Mouse (Mus musculus): ENCODE data around the gene Glrx5. TPM values are rescaled to one million over a fixed set of nuclear protein-coding genes. Genes with fewer than 3 reads are reported as not detected.
A peak's percentile ranks its signal among the peaks of the same experiment; 100 is the strongest.

Glrx5 gene
- polyA plus RNA-seq, 1 experiment from 2014 or later = 148 TPM

DNA sequence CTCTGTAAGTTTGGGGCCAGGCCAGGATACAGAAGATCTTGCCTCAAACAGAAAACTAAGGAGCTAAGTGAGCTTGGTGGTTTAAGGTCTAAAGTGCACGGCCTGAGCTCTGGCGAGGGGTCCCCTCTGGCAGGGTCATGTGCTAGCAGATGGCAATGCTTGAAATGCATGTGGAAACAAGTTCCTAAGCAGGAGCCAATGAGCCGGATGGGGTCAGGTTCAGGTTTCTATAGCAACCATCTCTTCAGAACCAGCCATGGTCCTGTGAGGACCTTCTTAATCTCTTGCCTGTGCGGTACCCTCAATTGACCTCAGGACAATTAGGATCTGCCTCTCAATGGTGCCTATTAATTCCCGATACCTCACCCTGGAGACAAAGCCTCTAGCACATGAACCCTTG lies 56.7 kb downstream of the Glrx5 start:
- no peaks in the 10 kb centered on the region for H3K9me3 ChIP-seq (replicated peaks)
- H3K4me2 ChIP-seq = no peak overlapping the region
- no peaks in the 10 kb centered on the region for H3K27me3 ChIP-seq
- no peak overlapping the region for H3K9ac ChIP-seq
- WGBS = 22% methylated on average over 5 of the region's 5 CpGs
- no peak overlapping the region for H3K4me3 ChIP-seq
- H3K36me3 ChIP-seq (ENCODE audit: poor library complexity, severe bottlenecking) = no peaks in the 10 kb centered on the region
- no peak for ATAC-seq
- peaks cover 18% of the 10 kb centered on the region for H3K4me1 ChIP-seq
- H3K27ac ChIP-seq = no peak overlapping the region

- ATAC-seq = no peak
- no peak overlapping the region for H3K4me3 ChIP-seq
- 92% methylated on average over 6 of the region's 6 CpGs for WGBS
- peaks cover 18% of the 10 kb centered on the region for H3K4me1 ChIP-seq
- no peaks in the 10 kb centered on the region for H3K36me3 ChIP-seq (ENCODE audit: poor library complexity, severe bottlenecking)
- no peaks in the 10 kb centered on the region for H3K9me3 ChIP-seq (replicated peaks)
- no peak overlapping the region for H3K27ac ChIP-seq
- H3K27me3 ChIP-seq = no peaks in the 10 kb centered on the region
- no peak overlapping the region for H3K9ac ChIP-seq
- no peak overlapping the region for H3K4me2 ChIP-seq
These were observed 59.1 kb downstream of the Glrx5 start for GRCm38 (mm10) chr12:105091604-105092003.

Small RNAs within 50 kb of the gene (microRNA-seq; reads per million reads assigned to microRNA genes)
- 3.0 reads per million, percentile 4 among the genes with 10 or more reads in this experiment for gene Mir3069

Other genes starting within 250 kb of the Glrx5 start
- gene Clmn, start 167.6 kb upstream of the Glrx5 start, polyA plus RNA-seq (2015; fragmentation: Nextera tagmentation; extraction: Ambion mirVana) = 0.75 and 0.83 TPM in 2 replicates
- gene Syne3, start 22.9 kb upstream of the Glrx5 start, polyA plus RNA-seq (2015; fragmentation: Nextera tagmentation; extraction: Ambion mirVana) = 0.12 and 0.16 TPM in 2 replicates
- gene Tcl1b2, start 113.3 kb downstream of the Glrx5 start, polyA plus RNA-seq (2015; fragmentation: Nextera tagmentation; extraction: Ambion mirVana) = not detected in 2 replicates
- not detected in 2 replicates for gene Tcl1b1, start 127.0 kb downstream of the Glrx5 start, polyA plus RNA-seq (2015; fragmentation: Nextera tagmentation; extraction: Ambion mirVana)
- not detected in 2 replicates for gene Tcl1b5, start 143.7 kb downstream of the Glrx5 start, polyA plus RNA-seq (2015; fragmentation: Nextera tagmentation; extraction: Ambion mirVana)
- gene Tcl1b3, start 158.4 kb downstream of the Glrx5 start, polyA plus RNA-seq (2015; fragmentation: Nextera tagmentation; extraction: Ambion mirVana) = not detected in 2 replicates
- not detected in 2 replicates for gene Tcl1b4, start 169.3 kb downstream of the Glrx5 start, polyA plus RNA-seq (2015; fragmentation: Nextera tagmentation; extraction: Ambion mirVana)
- not detected in 2 replicates for gene Tcl1, start 190.1 kb downstream of the Glrx5 start, polyA plus RNA-seq (2015; fragmentation: Nextera tagmentation; extraction: Ambion mirVana)